Mouse (Mus musculus) kidney, embryonic 15.5 days (tissue): Measurements from ENCODE around the gene Osbpl6. TPM values are rescaled to one million over a fixed set of nuclear protein-coding genes. Genes with fewer than 3 reads are reported as not detected.

Experiments
- ATAC-seq: fragments of 200-750 bp; cut with Nextera tagmentation; replicated peaks from 2 replicates; pipeline ENCODE4 v1.8.0; 2017; ENCODE audit warnings: moderate TSS enrichment; ENCODE audit not compliant: low FRiP score
- H3K27ac ChIP-seq: fragments of 300-500 bp; sonication (generic); 2 replicates; pipeline ENCODE4 v1.5.1; 2015; ENCODE audit warnings: mild to moderate bottlenecking, inconsistent platforms
- H3K27me3 ChIP-seq: fragments of 300-500 bp; sonication (generic); 2 replicates; pipeline ENCODE4 v1.6.1; 2015; ENCODE audit warnings: inconsistent platforms
- H3K36me3 ChIP-seq: fragments of 300-500 bp; sonication (generic); 2 replicates; pipeline ENCODE4 v1.6.1; 2015; ENCODE audit warnings: inconsistent platforms
- H3K4me1 ChIP-seq: fragments of 300-500 bp; sonication (generic); 2 replicates; pipeline ENCODE4 v1.6.1; 2015; ENCODE audit warnings: inconsistent platforms
- H3K4me2 ChIP-seq: fragments of 300-500 bp; sonication (generic); 2 replicates; pipeline ENCODE4 v1.6.1; 2015; ENCODE audit warnings: moderate library complexity, mild to moderate bottlenecking, inconsistent platforms
- H3K4me3 ChIP-seq: fragments of 300-500 bp; sonication (generic); replicated peaks from 2 replicates; pipeline ENCODE4 v1.5.1; 2015; ENCODE audit warnings: mild to moderate bottlenecking, inconsistent platforms
- H3K9ac ChIP-seq: fragments of 300-500 bp; sonication (generic); 2 replicates; pipeline ENCODE4 v1.6.1; 2015; ENCODE audit warnings: mild to moderate bottlenecking, inconsistent platforms
- H3K9me3 ChIP-seq: fragments of 300-500 bp; sonication (generic); replicated peaks from 2 replicates; pipeline ENCODE4 v1.6.1; 2016; ENCODE audit warnings: inconsistent platforms
- WGBS: fragments of 180-500 bp; shearing (Covaris S2); methylation state at CpG from one replicate; pipeline ENCODE4 v1.1.7; 2015; ENCODE audit warnings: mixed read lengths; 5-methylcytosine and 5-hydroxymethylcytosine counted together
- polyA plus RNA-seq: library from polyadenylated mRNA; unstranded; fragments of >200 nt; fragmentation: Nextera tagmentation; extraction: Ambion mirVana; gene quantifications from 2 replicates; pipeline ENCODE4 v1.2.1, GENCODE M21; 2015

The Osbpl6 gene
- polyA plus RNA-seq, 1 experiment from 2014 or later = 20.1 TPM

DNA sequence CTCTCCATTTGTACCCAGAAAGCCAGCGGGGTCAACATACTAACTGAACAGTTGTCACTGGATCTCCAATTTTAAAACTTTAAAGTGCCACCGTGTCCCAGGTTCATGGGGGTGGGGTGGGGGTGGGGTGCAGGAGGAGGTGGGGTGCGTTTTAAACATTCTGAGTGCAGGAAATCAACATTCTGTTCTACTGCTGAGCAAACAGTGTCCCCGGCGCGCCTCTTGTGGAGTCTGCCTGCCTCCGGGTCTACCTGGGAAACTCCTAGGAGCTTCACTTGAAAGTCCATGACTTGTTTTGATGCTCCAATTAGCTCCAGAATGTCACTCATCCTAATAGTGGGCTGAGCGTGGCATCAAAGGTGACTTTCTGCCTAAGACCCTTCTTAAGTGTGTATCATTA is 139.2 kb downstream of the Osbpl6 start:
- ATAC-seq = no peak
- 39% methylated on average over 8 of the region's 8 CpGs for WGBS
- no peak overlapping the region for H3K9ac ChIP-seq
- H3K27ac ChIP-seq = no peak overlapping the region
- H3K36me3 ChIP-seq = no peaks in the 10 kb centered on the region
- H3K27me3 ChIP-seq = no peaks in the 10 kb centered on the region
- no peak overlapping the region for H3K4me3 ChIP-seq
- no peaks in the 10 kb centered on the region for H3K9me3 ChIP-seq
- H3K4me1 ChIP-seq = peaks cover 10% of the 10 kb centered on the region; the same call in 1 of the 2 replicates
- H3K4me2 ChIP-seq = no peak overlapping the region

DNA sequence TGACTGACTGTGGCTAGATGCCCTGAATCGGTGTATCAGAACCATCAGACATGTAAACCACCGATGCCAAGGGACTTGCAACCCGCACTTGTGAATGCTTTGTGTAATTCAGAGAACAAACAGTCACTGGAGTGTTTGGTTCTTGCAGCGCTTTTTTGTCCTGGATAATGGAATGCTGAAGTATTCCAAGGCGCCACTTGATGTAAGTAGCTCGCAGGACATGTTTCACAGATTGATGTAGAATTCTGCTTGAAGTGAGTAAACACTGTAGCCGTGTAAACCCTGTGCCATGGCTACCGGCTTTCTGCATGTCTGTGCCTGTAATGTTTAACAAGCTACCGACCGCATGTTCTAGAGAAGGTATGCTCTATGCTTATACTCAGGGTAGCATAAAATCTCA is 141.9 kb downstream of the Osbpl6 start:
- Histone ChIP-seq H3K4me2 (no peak overlapping the region), H3K27me3 (no peaks in the 10 kb centered on the region), H3K9ac (no peak overlapping the region), H3K4me1 (peaks cover 10% of the 10 kb centered on the region; the same call in 1 of the 2 replicates), H3K27ac (no peak overlapping the region), H3K9me3 (no peaks in the 10 kb centered on the region), H3K4me3 (no peak overlapping the region), H3K36me3 (no peaks in the 10 kb centered on the region)
- 85% methylated on average over 10 of the region's 10 CpGs for WGBS
- no peak for ATAC-seq

DNA sequence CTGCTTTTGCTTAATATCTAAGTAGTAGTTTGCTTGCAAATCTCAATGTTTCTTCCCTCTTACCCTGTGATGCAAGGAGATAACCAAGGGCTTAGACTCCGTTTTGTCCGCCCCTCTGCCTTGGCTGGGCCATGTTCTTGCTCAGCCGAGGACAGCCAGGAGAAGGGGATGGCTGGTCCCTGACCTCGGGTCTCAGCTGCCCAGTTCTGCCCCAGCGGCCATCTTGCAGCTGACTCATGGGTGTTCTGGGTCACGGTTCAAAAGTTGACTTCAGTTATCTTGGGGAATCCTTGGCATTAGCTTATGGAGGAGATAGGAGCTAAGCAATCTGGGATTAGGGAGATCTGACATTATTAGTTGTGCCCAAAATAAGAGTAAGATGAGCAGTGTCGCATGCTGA is 142.5 kb downstream of the Osbpl6 start:
- Histone ChIP-seq H3K4me2 (no peak overlapping the region), H3K27ac (no peak overlapping the region), H3K9ac (no peak overlapping the region), H3K36me3 (no peaks in the 10 kb centered on the region), H3K4me3 (no peak overlapping the region), H3K27me3 (no peaks in the 10 kb centered on the region), H3K4me1 (peaks cover 10% of the 10 kb centered on the region; the same call in 1 of the 2 replicates), H3K9me3 (no peaks in the 10 kb centered on the region)
- ATAC-seq = no peak
- 68% methylated on average over 7 of the region's 7 CpGs for WGBS

DNA sequence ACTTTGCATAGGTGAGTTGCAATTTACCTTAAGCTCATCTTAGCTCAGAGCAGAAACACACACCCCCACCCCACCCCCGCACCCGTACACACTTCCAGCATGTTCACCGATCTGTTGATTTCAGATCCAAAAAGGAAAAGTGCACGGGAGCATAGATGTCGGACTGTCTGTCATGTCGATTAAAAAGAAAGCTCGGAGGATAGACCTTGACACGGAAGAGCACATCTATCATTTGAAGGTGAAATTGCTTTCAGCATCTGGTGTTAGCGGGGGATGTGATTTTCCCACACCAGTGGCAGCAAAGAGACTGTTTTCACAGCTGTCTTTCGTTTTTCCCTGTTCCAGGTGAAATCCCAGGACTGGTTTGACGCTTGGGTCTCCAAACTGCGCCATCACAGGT is 143.0 kb downstream of the Osbpl6 start:
- H3K4me3 ChIP-seq = no peak overlapping the region
- H3K27me3 ChIP-seq = no peaks in the 10 kb centered on the region
- H3K36me3 ChIP-seq = no peaks in the 10 kb centered on the region
- WGBS = 43% methylated on average over 12 of the region's 12 CpGs
- H3K9ac ChIP-seq = no peak overlapping the region
- no peaks in the 10 kb centered on the region for H3K9me3 ChIP-seq
- H3K4me2 ChIP-seq = peak overlapping the region; percentile 30
- no peak overlapping the region for H3K27ac ChIP-seq
- no peak for ATAC-seq
- H3K4me1 ChIP-seq = peaks cover 10% of the 10 kb centered on the region; the same call in 1 of the 2 replicates

DNA sequence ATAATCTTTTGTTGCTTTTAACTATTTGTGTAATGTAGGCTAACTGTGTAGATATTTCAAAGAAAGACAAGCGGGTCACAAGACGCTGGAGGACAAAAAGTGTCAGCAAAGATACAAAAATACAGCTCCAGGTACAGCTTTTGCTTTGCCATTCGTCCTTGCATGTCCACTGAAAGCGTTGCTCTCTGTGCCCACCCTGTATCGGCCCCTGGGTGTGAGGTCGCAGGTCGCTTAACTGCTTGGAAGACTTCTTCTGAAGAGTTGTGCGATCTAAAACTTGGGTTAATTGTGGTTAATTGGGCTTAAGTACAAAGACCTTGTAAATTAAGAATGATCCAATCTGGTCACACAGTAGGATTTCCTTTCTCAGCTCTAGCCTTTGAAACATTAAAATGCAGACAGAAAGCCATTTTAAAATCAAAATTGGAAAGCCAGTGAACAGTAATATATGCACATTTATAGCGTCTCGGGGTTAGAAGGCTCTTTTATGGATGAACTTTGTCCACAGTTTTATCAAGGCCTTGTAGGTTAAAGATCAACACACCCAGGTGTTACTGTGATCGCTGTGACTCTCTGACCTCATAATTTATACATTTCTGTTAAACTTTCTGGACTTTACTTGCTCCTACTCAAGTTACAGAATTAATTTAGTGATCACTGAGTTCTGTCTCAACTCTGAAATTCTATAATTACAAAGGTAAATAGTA is 149.7 kb downstream of the Osbpl6 start:
- no peak overlapping the region for H3K9ac ChIP-seq
- no peaks in the 10 kb centered on the region for H3K9me3 ChIP-seq
- H3K36me3 ChIP-seq = 0 out of 2 replicates have a peak, but pooled peaks cover 7% of the 10 kb centered on the region
- H3K27me3 ChIP-seq = no peaks in the 10 kb centered on the region
- H3K4me3 ChIP-seq = no peak overlapping the region
- 56% methylated on average over 11 of the region's 11 CpGs for WGBS
- no peak overlapping the region for H3K4me2 ChIP-seq
- H3K4me1 ChIP-seq = no peaks in the 10 kb centered on the region
- no peak overlapping the region for H3K27ac ChIP-seq
- no peak for ATAC-seq

DNA sequence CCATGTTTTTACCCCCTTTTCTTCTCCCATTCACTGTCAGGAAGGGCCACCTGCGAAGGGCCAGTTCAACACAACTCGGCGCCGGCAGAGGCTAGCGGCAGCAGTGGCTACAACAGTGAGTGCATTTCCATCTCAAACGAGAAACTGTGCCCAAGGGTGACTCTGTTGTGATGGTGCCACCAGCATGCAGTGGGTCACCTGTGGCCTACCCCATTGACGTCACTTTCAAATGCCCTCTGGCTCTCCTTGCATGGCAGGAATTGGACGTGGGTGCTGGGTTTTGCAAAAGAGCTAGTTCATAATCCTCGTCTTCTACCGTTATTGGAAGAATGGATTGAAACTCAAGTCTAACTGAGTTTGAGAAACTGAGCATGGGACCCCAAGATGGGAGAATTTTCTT is 153.8 kb downstream of the Osbpl6 start:
- Histone ChIP-seq H3K36me3 (0 out of 2 replicates have a peak, but pooled peaks cover 1% of the 10 kb centered on the region), H3K27ac (no peak overlapping the region), H3K9me3 (no peaks in the 10 kb centered on the region), H3K9ac (no peak overlapping the region), H3K4me3 (no peak overlapping the region), H3K4me1 (peaks cover 16% of the 10 kb centered on the region; the same call in 1 of the 2 replicates), H3K4me2 (no peak overlapping the region), H3K27me3 (no peaks in the 10 kb centered on the region)
- WGBS = 89% methylated on average over 10 of the region's 10 CpGs
- no peak for ATAC-seq

DNA sequence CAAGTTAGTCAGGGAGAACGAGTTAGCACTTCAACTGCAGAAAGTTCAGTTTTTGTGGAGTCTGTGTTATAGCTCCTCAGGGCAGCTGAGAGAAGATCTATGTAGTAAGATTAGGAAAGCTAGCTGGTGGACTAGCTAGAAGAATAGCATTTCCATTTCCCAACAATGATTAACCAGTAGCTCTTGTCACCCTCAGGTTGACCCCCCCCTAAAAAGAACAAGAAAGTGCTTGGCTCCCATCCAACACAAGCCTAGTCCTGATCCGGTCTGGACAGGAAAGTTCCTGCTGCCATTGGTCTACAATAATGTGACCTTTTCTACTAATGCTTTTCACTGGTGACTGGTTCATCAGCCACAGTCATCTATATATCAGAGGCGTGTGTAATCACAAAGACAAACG is 157.6 kb downstream of the Osbpl6 start:
- Histone ChIP-seq H3K27ac (peak overlapping the region; percentile 78), H3K9me3 (no peaks in the 10 kb centered on the region), H3K4me3 (no peak overlapping the region), H3K4me2 (no peak overlapping the region), H3K4me1 (peaks cover 16% of the 10 kb centered on the region; the same call in 1 of the 2 replicates), H3K9ac (no peak overlapping the region), H3K36me3 (no peaks in the 10 kb centered on the region), H3K27me3 (no peaks in the 10 kb centered on the region)
- WGBS = 38% methylated on average over 4 of the region's 4 CpGs
- ATAC-seq = peak; percentile 94

DNA sequence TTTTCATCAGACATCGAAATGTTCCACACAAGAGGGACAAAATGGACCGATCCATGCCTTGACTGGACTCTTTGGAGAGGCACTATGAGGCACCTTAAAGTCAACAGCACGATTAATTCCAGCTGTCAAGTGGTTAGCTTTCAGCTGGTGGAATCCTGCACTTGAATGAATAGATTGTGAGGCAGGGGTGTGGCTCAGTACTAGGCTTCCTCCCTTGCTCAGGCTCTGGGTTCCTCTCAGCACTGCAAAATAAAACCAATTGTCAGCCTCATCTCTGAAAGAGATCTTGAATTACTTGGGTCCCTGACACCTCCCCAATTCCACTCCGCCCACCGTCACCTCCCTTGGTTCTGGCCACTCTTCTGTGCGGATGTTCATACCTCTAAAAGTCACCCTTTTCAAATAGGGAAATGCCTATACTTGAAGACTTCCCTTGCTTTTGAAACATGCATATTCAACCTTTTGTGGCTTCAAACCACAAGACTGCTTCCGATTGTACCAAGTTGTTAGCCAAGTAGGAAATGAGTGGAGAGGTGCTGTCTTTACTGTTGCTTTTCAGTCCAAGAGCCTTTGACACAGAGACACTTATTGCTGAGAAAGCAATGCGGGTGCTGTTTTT is 160.7 kb downstream of the Osbpl6 start:
- H3K4me1 ChIP-seq = peaks cover 24% of the 10 kb centered on the region; the same call in 1 of the 2 replicates
- no peaks in the 10 kb centered on the region for H3K27me3 ChIP-seq
- ATAC-seq = no peak
- 70% methylated on average over 8 of the region's 8 CpGs for WGBS
- H3K4me2 ChIP-seq = no peak overlapping the region
- no peak overlapping the region for H3K27ac ChIP-seq
- no peaks in the 10 kb centered on the region for H3K36me3 ChIP-seq
- no peak overlapping the region for H3K4me3 ChIP-seq
- no peaks in the 10 kb centered on the region for H3K9me3 ChIP-seq
- no peak overlapping the region for H3K9ac ChIP-seq

DNA sequence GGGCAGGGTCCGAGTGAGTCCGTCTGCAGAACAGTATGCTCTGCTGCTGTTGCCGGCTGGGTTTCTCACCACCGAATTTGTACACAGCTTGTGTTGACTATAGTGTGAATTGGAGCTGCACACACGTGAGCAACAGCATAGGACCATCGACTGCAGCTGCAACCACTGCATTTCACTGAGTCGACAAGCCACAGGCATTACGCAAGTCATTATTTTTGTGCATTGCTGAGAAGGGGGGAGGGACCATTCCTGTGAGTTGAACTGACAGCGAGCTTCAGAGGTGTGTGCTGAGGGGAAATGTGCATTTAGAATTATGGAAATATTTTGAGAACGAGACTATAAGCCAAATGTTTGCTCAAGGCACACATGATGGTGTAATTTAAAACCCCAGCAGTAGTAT is 165.2 kb downstream of the Osbpl6 start:
- Histone ChIP-seq H3K36me3 (no peaks in the 10 kb centered on the region), H3K4me1 (0 out of 2 replicates have a peak, but pooled peaks cover 8% of the 10 kb centered on the region), H3K27ac (no peak overlapping the region), H3K4me3 (no peak overlapping the region), H3K9me3 (no peaks in the 10 kb centered on the region), H3K27me3 (no peaks in the 10 kb centered on the region), H3K4me2 (peak overlapping the region; percentile 36; the same call in 1 of the 2 replicates), H3K9ac (no peak overlapping the region)
- no peak for ATAC-seq
- 47% methylated on average over 10 of the region's 10 CpGs for WGBS

DNA sequence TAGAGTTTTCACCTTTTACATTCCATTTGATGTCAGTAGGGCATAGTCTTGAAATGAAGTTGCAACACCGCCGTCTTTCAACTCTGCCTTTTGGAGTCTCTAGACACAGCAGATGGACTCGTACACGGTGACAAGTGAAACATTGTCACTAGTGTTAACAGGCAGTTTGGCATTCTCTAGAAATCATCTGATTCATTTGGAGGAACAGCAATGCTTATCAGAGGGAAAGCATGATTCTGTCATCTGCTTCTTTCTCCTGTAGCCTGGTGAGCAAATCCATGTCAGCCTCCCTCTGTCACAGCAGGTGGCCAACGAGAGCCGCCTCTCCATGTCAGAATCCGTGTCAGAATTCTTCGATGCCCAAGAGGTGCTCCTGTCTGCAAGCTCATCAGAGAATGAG is 172.6 kb downstream of the Osbpl6 start:
- Histone ChIP-seq H3K27me3 (no peaks in the 10 kb centered on the region), H3K27ac (no peak overlapping the region), H3K36me3 (no peaks in the 10 kb centered on the region), H3K4me1 (no peaks in the 10 kb centered on the region), H3K9ac (no peak overlapping the region), H3K4me2 (no peak overlapping the region), H3K9me3 (no peaks in the 10 kb centered on the region), H3K4me3 (no peak overlapping the region)
- ATAC-seq = no peak
- 88% methylated on average over 8 of the region's 8 CpGs for WGBS

DNA sequence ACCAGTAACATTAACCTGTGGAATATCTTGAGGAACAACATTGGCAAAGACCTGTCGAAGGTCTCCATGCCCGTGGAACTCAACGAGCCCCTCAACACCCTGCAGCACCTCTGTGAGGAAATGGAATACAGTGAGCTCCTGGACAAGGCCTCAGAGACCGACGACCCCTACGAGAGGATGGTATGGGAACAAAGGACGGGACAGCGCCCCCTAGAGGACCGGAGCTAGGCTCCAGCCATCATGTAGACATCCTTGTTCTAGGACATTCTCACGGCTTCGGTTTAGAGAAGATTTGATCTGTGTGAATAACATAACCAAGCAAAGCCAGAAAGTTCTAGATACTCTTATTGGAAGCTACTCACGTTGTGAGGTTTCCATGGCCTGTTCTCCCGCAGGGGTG is 178.8 kb downstream of the Osbpl6 start:
- 93% methylated on average over 13 of the region's 13 CpGs for WGBS
- Histone ChIP-seq H3K9me3 (no peaks in the 10 kb centered on the region), H3K4me3 (no peak overlapping the region), H3K27ac (no peak overlapping the region), H3K27me3 (no peaks in the 10 kb centered on the region), H3K36me3 (peaks cover 12% of the 10 kb centered on the region; the same call in 1 of the 2 replicates), H3K4me1 (no peaks in the 10 kb centered on the region), H3K9ac (no peak overlapping the region), H3K4me2 (no peak overlapping the region)
- ATAC-seq = no peak

DNA sequence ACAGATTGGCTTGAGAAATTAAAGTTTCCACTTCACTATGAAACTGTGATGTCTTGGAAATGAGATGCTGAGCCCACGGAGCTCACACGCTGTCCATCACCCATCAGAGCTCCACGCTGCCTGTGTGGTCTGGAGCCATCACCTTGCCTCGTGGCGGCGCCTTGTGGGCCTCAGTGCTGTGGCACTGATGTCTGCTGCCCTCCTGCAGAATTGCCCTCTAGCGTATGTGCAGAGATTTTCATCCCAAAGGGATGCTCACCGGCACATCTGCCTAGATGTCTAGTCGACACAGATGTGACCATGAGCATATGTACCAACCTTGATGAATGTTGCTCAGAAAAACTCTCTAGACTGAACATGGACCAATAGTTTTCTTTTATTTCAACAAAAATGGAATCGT is 180.6 kb downstream of the Osbpl6 start:
- Histone ChIP-seq H3K27me3 (no peaks in the 10 kb centered on the region), H3K9me3 (no peaks in the 10 kb centered on the region), H3K4me1 (no peaks in the 10 kb centered on the region), H3K36me3 (peaks cover 18% of the 10 kb centered on the region; the same call in 1 of the 2 replicates), H3K27ac (no peak overlapping the region), H3K9ac (no peak overlapping the region), H3K4me3 (no peak overlapping the region), H3K4me2 (no peak overlapping the region)
- ATAC-seq = no peak
- 87% methylated on average over 10 of the region's 10 CpGs for WGBS
